Mouse (Mus musculus): ENCODE measurements around the gene Pear1. TPM values are rescaled to one million over a fixed set of nuclear protein-coding genes. Genes with fewer than 3 reads are reported as not detected.

Pear1 gene
- total and polyA plus RNA-seq, 3 experiments = 0.20 to 1.2 (median 0.46) TPM

DNA sequence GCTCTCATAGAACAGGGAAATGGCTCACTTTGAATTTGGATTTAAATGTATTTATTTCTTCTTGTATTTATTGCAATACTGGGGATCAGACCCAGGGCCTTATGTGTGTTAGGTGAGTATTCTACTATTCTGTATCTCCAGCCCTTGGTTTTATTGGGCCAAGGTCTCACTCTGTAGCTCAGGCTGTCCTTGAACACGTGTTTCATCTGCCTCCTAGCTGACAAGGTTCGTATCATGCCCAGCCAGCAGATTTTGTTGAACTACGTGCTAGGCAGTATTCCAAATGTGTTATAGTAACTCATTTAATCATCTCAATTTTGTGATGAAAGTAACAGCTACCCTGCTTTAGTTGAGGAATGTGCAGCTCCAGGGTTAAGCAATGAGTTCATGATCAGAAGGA is 82.1 kb downstream of the Pear1 start:
- in situ Hi-C loops (cut with MboI; ENCODE audit: low pct_ligation_motif_present, low pct_unique_long_range_greater_than_20kb, low sequenced_read_pairs) (no loop called here), dilution Hi-C loops (cut with MboI; ENCODE audit: extremely low pct_ligation_motif_present, extremely low pct_unique_long_range_greater_than_20kb, low sequenced_read_pairs) (no loop called here)
- H3K9ac ChIP-seq (ENCODE audit: insufficient read depth, low read depth) = no peak overlapping the region
- H3K79me2 ChIP-seq (replicated peaks; ENCODE audit: control insufficient read depth, extremely low read depth, insufficient read depth, poor library complexity, severe bottlenecking) = no peaks in the 10 kb centered on the region
- no peak overlapping the region for H3K4me3 ChIP-seq (replicated peaks in 1 of 3; ENCODE audit: low read depth in 2 of 3, low read length in 2 of 3, poor library complexity in 1 of 3)
- DNase-seq (ENCODE audit: extremely low read depth) = no peak
- H3K9me3 ChIP-seq (replicated peaks; ENCODE audit: low read length) = no peaks in the 10 kb centered on the region
- peaks cover 6% of the 10 kb centered on the region for H3K27me3 ChIP-seq (replicated peaks)
- TF ChIP-seq ZNF384 (IDR thresholded peaks at IDR 0.05; ENCODE audit: low read depth, low read length) (no peak), JUN (IDR thresholded peaks at IDR 0.05; ENCODE audit: insufficient read depth, low read depth, low read length) (no peak), TCF12 (IDR thresholded peaks at IDR 0.05; ENCODE audit: low read depth, low read length) (no peak), MYC (IDR thresholded peaks at IDR 0.05; ENCODE audit: low read depth, low read length) (no peak), MAX (IDR thresholded peaks at IDR 0.05; ENCODE audit: low read length) (no peak), POLR2AphosphoS2 (IDR thresholded peaks at IDR 0.05; ENCODE audit: low read depth, low read length) (no peak), ZKSCAN1 (IDR thresholded peaks at IDR 0.05; ENCODE audit: borderline replicate concordance, low read depth, low read length) (no peak), RCOR1 (conservative IDR thresholded peaks at IDR 0.05; ENCODE audit: low read depth, low read length) (no peak), KAT2A (IDR thresholded peaks at IDR 0.05; ENCODE audit: insufficient replicate concordance, low read length) (no peak), TBP (conservative IDR thresholded peaks at IDR 0.05; ENCODE audit: low read depth, low read length) (no peak), USF1 (IDR thresholded peaks at IDR 0.05; ENCODE audit: low read depth, low read length) (no peak), ZMIZ1 (IDR thresholded peaks at IDR 0.05; ENCODE audit: low read depth, low read length) (no peak), POLR2A (IDR thresholded peaks at IDR 0.05; ENCODE audit: low read depth, low read length) (no peak)
- peaks cover 9 to 28% of the 10 kb centered on the region in 2 experiments for H3K36me3 ChIP-seq (replicated peaks in 1 of 2; ENCODE audit: control insufficient read depth in 1 of 2, insufficient read depth in 1 of 2, low read length in 1 of 2)
- no peak overlapping the region for H3K27ac ChIP-seq (ENCODE audit: insufficient read depth, low read depth)
- no peak overlapping the region for H3K4me2 ChIP-seq (ENCODE audit: insufficient read depth, low read depth, poor library complexity, severe bottlenecking)
- peaks cover 0 to 10% of the 10 kb centered on the region in 2 experiments; a peak in 1 of 4 replicates for H3K4me1 ChIP-seq (ENCODE audit: control insufficient read depth in 1 of 2, insufficient read depth in 2 of 2)

DNA sequence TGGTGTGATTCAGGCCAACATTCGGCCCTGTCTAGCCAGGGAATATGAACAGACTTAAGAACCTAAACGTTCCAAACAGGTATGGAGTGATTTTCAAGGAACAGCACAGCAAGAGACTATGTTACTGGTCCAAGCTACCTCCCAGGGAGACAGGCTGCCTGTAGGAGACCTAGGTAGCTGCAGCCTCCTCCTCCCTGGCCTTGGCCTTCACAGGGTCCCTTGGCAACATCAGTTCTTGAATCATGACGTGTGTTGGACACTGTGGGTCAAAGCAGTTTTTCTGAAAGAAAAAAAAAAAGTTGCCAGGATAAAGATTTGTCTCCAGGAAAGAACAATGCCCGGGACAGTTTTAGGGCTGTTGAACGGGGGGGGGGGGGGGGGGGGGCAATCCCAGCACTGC is 85.2 kb downstream of the Pear1 start:
- in situ Hi-C loops (cut with MboI; ENCODE audit: low pct_ligation_motif_present, low pct_unique_long_range_greater_than_20kb, low sequenced_read_pairs) = no loop called here
- Histone ChIP-seq H3K4me3 (replicated peaks in 1 of 3; ENCODE audit: low read depth in 2 of 3, low read length in 2 of 3, poor library complexity in 1 of 3) (no peak overlapping the region), H3K79me2 (replicated peaks; ENCODE audit: control insufficient read depth, extremely low read depth, insufficient read depth, poor library complexity, severe bottlenecking) (no peaks in the 10 kb centered on the region), H3K4me1 (ENCODE audit: control insufficient read depth in 1 of 2, insufficient read depth in 2 of 2) (peaks cover 0 to 7% of the 10 kb centered on the region in 2 experiments; a peak in 1 of 4 replicates), H3K4me2 (ENCODE audit: insufficient read depth, low read depth, poor library complexity, severe bottlenecking) (no peak overlapping the region), H3K27me3 (replicated peaks) (no peaks in the 10 kb centered on the region), H3K36me3 (replicated peaks in 1 of 2; ENCODE audit: control insufficient read depth in 1 of 2, insufficient read depth in 1 of 2, low read length in 1 of 2) (peaks cover 27 to 59% of the 10 kb centered on the region in 2 experiments), H3K9ac (ENCODE audit: insufficient read depth, low read depth) (no peak overlapping the region), H3K9me3 (replicated peaks; ENCODE audit: low read length) (no peaks in the 10 kb centered on the region), H3K27ac (ENCODE audit: insufficient read depth, low read depth) (no peak overlapping the region)
- dilution Hi-C loops (cut with MboI; ENCODE audit: extremely low pct_ligation_motif_present, extremely low pct_unique_long_range_greater_than_20kb, low sequenced_read_pairs) = no loop called here
- TF ChIP-seq SIN3A (IDR thresholded peaks at IDR 0.05; ENCODE audit: low read length) = no peak
- TF ChIP-seq TCF12 (IDR thresholded peaks at IDR 0.05; ENCODE audit: low read depth, low read length) = no peak
- TF ChIP-seq ZC3H11A (IDR thresholded peaks at IDR 0.05; ENCODE audit: low read depth, low read length) = no peak
- TF ChIP-seq CHD2 (IDR thresholded peaks at IDR 0.05; ENCODE audit: low read length) = no peak
- TF ChIP-seq HCFC1 (IDR thresholded peaks at IDR 0.05; ENCODE audit: low read depth, low read length) = no peak
- no peak for TF ChIP-seq ZNF384 (IDR thresholded peaks at IDR 0.05; ENCODE audit: low read depth, low read length)
- TF ChIP-seq ZKSCAN1 (IDR thresholded peaks at IDR 0.05; ENCODE audit: borderline replicate concordance, low read depth, low read length) = no peak
- TF ChIP-seq MXI1 (IDR thresholded peaks at IDR 0.05; ENCODE audit: low read depth, low read length) = no peak
- TF ChIP-seq NELFE (IDR thresholded peaks at IDR 0.05; ENCODE audit: low read depth, low read length) = no peak
- TF ChIP-seq RAD21 (IDR thresholded peaks at IDR 0.05; ENCODE audit: low read depth, low read length) = no peak
- no peak for TF ChIP-seq MEF2A (IDR thresholded peaks at IDR 0.05; ENCODE audit: borderline replicate concordance, low read depth, low read length)
- no peak for TF ChIP-seq GABPA (IDR thresholded peaks at IDR 0.05; ENCODE audit: insufficient replicate concordance, low read depth, low read length)
- TF ChIP-seq UBTF (IDR thresholded peaks at IDR 0.05; ENCODE audit: low read depth, low read length) = no peak
- DNase-seq (ENCODE audit: extremely low read depth) = no peak

Measured in CH12.LX (cell line).